Mouse (Mus musculus): Measurements from ENCODE around the gene Gm11084.
"Not testable (repeated sequence)": the region's sequence is repeated elsewhere in the genome, so short reads cannot be mapped to it uniquely, and the experiment has no call there.

Gene Gm11084

DNA sequence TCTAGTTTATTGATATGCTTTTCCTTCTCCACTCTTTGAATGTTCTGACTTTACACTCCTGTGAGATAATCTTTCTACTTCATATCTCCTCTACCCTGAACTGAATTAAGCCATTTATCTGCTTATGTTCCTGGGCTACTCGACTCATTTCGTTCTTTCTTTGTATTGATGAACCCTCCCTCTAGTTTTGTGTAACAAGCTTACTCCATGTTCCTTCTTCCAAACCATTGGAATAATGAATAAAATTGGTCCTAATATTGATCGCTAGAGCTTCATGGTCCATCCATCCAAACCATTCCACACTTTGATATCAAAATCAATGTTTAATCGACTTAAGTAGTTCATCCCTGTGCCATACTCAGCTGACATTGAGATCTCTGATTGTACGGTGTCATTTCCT is at the start of gene Gm11084:
Gene Gm11084 (minus strand): TSS at position 101 of the 400 bp plus-strand sequence.
- DNase-seq (ENCODE audit: low spot score in 2 of 2) = no peak

DNA sequence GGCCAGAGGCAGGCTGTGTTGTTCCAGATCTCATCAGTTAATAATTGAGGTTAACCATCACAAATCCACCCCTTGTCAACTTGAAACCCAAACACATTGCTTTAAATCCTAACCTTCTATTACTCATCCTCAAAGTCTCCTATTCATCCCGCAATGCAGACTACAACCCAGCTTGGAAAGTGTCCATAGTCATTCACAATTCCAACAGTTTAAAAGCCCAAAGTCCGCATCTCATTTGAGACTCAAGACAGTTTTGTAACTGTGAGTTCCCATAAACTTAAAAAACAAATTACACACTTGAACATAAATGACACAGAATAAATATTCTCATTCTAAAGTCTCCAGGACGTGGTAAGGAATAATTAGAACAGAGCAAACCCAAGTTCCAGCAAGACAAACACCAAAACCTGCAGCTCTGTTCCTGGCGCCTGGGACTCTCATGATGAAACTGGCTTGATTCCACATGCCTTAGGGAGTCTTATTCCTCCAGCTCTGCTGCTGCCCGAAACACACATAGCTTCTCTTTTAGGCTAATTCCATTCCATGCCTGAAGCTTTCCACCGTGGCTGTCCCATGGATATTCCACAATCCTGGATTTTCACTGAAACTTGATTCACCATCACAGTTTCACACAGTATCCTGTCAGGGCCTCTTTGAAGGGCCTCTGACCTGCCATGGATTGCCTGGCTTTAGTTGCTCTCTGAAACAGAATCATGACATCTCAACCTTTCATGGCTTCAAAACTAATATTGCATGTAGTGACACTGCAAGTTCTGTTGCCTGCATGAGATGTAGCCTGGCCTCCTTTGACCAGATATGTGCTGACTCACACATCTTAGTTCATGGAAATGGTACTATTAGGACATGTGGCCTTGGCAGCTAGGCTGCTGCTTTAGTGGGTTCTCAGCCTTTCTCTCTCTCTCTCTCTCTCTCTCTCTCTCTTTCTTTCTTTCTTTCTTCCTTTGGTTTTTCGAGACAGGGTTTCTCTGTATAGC is 44.8 kb upstream of the Gm11084 start:
- no peak for DNase-seq (ENCODE audit: low spot score in 2 of 2)

DNA sequence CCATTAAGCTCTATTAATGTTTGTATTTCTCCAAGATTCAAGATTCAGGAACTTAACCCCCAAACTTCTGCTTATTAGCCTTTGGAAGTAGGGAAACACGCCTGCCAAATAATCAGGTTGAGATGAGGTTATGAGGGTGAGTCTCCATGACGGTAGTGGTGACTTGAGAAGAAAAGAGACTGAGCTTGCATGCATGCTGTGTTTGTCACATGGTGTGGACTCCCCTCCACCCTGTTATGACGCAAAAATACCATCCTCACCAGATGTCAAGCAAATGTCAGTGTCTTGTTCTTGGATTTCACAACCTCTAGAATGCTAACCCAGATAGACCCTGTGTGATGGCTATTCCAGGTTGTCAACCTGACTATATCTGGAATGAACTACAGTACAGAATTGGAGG is 43.3 kb upstream of the Gm11084 start:
- no peak for DNase-seq (ENCODE audit: low spot score in 2 of 2)

DNA sequence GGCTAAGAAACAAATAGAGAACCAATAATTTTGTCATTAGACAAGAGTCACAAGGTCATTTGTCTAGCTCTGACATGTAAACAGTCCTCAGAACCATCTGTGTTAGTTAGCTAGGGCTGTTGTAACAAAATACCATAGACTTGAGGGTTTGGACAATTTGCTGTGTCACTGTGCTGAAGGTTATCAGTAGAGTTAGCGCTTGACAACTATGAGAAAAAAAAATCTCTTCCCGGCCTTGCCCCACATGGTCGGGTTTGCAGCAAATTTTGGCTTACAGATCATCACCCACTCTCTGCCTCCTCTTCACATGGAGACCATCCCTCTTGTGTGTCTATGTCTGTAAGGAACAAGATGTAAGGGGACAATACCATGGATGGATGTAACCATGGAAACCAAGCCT is 41.5 kb upstream of the Gm11084 start:
- no peak for DNase-seq (ENCODE audit: low spot score in 2 of 2)

DNA sequence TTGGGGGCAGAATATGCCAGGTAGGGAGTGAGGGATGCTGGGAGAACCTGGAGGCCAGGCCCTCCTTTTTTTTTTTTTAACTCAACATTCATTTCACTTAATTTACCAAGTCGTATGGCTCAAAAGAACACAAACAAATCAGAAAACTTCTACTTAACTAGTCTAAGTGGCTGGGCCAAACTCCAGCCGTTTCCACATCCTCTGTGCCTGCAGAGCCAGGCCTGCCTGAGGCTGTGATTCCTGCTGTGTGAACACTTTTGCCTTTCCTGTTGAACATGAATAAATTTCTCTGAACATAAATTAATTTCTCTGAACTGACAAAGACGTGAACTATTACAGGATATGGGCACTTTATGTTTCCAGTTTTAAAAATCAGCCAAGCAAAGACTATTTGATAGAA is 40.6 kb upstream of the Gm11084 start:
- no peak for DNase-seq (ENCODE audit: low spot score in 2 of 2)

DNA sequence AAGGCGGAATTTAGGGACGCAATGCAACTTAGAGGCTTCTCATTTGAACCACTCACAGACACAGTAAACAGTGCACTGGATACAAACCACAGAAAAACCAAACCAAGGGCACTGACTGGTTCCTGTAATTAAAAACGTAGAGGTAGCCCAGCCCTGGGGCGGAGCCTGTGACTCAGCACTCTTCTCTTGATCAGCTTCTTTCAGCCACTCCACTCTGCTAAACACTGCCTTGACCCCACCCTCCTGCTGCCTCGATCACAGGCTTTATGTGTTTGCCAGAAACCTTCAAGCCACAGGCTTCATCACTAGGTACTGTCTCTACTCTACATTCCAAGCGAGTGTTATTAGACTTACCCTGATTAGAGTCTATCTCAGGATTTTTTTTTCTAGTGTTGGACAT is 37.3 kb upstream of the Gm11084 start:
- DNase-seq (ENCODE audit: low spot score in 2 of 2) = peak; percentile 67 to 92

DNA sequence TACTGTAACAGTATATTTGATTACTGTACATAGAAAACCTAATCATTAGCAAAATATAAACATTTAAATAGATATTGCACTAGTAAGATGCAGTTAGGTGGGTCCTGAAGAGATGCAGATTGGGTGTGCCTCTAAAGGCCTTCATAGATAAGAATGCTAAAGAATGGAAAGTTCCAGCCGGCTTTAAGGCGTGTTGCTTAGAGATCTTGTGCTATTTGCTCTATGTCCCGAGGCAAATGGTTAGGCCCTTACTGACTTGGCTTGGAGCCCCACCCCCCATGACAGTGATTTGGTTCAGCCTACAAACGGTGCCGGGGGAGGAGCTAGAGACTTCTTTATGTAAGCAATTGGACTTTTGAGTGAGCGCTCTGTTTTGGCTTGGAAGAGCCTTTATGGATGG is 34.5 kb upstream of the Gm11084 start:
- peak in 1 of 2 experiments; percentile 65 for DNase-seq (ENCODE audit: low spot score in 2 of 2)

DNA sequence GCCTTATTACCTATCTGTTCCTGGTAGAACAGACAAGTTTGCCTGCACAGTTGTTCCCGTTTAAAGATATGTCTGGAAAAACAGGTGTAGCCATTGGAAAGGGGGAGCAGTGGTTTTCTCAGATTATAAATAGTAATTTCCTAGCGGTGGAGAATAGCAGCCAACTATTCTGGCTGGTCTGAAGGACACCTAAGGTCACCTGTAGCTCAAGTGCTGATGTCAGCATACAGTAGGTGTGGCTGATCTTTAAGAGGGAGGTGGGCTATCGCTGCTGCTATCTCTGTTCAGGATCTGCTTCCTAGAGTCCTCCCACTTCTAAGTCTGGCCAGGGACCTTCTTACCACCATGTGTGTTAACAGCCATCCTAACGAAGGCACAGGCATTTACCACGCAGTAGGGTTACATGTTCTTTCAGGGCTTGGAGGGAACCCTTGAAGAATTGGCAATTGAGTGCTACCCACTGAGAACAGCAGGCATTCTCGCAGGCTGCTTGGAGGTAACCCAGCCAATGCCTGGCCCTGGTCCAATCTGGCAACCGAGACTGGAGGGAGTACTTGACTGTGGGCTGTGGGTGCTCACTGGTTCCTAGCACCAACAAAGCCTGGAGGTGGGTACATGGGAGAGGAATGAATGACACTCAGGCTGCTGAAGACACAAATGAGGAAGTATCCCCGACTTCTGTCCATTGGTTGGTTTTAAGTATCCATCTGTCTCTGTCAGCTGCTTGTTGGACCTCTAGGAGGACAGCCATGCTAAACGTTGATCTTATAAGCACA is 33.0 kb upstream of the Gm11084 start:
- DNase-seq (ENCODE audit: low spot score in 2 of 2) = no peak

DNA sequence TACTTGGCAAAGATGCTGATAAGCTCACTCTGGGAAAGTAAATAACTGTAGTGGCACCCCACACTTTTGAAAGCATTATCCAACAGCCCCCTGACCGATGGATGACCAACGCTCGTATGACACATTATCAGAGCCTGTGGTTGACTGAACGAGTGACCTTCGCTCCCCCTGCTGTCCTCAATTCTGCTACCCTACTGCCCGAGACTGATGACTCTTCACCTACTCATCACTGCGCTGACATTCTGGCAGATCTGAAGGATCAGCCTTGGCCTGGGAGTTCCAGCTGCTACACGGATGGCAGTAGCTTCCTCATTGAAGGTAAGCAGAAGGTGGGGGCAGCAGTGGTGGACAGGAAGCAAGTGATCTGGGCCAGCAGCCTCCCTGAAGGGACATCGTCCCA is 27.5 kb upstream of the Gm11084 start:
- DNase-seq (ENCODE audit: low spot score in 2 of 2) = not testable (repeated sequence)

DNA sequence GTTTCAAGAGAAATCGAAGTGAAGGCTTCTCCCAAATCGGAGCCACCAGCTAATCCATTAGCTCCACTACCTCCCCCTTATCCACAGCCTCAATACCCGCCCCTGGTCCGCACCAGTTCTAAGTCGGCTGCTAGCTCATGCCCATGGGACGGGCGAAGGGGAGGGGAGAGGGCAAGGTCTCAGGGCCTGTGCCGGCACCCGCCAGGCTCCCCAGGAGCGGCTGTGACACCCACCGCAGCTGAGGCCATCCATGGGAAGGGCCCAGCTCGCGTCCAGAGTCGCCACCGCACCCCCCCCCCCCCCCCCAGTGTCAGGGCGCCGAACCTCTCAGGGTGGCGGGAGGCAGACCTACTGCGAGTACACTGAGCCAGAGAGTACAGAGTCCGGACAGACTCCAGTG is 26.1 kb upstream of the Gm11084 start:
- DNase-seq (ENCODE audit: low spot score in 2 of 2) = peak in 1 of 2 experiments; percentile 56

DNA sequence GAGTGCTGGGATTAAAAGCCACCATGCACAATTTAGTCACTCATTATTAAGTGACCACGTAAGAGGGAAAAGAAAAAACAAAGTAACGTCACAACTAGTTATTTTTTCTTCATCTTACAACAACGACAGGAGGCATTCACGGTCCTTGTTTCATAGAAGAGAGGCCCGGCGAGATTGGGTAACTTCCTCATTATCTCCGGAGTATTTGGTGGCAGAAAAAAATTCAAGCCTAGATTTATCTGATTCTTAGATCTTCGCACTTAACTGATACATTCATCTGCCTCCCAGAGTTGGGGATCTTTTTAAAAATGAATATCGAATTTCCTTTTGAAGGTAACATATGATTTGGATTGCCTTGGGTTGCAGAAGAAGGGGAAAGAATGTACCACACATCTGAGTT is 21.0 kb upstream of the Gm11084 start:
- no peak for DNase-seq (ENCODE audit: low spot score in 2 of 2)

DNA sequence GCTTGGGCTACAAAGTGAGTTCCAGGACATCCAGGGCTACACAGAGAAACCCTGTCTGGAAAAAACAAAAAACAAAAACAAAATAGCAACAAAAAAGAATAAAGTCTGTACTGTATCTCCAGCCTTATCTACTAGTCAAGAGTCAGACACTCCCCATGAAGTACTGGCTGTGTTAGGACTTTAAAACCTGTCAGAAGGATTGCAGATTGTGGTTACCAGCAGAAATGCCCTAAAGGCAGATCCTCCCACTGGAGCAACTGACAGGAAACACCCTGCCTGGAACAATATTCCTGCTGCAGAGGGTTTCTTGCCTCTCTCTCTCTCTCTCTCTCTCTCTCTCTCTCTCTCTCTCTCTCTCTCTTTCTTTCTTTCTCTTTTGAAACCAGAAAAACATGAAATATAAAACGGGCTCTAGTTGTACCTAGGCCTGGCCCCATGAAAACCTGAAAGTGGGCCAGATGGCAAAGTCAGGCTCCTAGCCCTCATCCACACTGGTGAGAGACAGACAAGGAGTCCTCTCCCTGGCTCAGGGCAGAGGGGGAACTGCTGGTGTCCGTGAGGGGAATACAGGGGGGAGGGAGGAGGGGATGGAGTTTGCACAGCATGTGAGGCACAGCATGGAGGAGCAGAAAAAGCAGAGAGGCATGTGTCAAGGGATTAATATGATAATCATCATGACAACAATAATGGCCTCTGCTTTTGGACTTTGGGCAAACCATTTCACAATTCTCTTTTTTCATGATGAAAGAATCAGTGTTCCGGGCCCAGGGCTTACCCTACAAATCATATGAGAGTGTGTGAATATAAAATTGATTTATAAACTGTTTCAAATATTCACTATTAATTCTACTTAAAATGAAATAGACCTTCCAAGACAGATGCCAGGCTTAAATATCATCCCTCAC is 19.3 kb upstream of the Gm11084 start:
- no peak for DNase-seq (ENCODE audit: low spot score in 2 of 2)

DNA sequence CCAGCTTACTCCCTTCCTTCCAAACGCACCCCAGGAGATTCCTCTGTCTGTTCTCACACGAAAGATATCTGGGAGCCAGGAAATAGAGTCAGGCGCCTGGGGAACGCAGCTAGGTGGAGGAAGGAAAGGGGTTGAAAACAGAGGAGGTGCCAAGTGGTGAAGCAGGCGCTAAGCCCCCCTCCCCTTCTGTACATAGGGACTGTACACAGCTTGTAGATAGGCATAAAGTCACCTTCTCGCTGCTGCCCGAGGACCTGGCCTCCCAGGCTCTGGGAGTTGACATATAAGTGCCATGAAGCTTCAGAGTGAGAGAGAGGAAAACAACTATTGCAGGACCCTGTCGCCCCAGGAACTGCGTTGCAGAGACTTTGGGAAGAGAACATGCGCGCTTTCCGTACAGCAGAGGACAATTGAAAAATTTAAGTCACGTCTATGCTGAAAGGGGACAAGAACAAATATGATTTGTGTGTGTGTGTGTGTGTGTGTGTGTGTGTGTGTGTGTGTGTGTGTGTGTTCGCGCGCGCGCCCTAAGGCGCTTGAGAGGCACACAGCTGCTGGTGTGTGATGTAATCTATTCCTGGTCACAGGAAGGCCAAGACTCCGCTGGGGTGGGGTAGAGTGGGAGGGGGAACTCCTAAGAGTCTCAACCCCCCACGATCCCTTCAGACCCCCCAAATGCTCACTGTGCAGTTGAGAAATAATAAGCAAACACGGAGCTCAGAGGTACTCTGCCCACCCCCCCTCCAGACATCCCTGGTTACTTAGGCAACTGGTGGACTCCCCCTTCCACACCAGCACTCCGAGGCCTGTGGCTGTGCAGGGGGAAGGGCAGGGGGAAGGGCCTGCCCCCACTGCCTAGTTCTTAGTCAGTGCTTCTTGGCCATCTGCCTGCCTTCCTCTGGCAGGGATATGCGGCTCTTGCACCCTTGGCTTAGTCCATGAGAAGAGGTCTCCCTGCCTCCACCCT is 17.5 kb upstream of the Gm11084 start:
- DNase-seq (ENCODE audit: low spot score in 2 of 2) = peak; percentile 53 to 61

DNA sequence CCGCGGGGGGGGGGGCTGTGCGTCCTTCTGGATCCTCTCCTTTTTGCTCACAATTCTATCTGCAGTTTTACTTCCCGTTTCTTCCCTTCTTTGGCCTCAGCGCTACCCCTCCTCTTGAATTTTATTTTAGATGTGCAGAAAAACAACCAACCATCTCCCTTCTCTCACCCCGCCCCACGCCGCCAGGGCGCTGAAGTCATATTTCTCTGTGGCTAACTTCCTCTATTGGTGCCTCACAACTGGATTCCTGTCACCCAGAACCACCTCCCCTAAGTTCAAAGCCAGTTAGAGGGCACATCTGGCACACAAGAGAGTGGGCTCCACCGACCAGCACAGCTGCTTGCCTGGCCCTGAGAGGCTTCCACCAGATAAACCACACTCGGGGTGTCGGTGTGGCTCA is 16.5 kb upstream of the Gm11084 start:
- DNase-seq (ENCODE audit: low spot score in 2 of 2) = peak; percentile 66 to 82

DNA sequence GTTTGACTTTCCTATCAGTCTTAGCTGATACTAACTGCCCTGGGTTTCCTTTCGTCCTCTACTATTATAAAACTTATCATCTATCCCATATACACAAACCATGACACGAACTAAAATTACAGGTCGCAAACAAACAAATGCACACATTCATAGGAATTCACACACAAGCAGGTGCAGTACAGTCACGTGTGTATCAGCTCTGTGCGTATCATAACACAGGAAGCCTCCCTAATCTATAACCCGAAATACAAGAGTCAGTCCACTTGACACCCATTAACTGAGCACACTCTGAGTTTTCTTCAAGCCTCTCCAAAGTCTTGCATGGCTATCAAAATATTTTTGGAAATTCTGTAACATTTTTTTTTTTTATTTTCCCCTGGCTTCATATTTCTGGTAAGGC is 15.9 kb upstream of the Gm11084 start:
- DNase-seq (ENCODE audit: low spot score in 2 of 2) = no peak

DNA sequence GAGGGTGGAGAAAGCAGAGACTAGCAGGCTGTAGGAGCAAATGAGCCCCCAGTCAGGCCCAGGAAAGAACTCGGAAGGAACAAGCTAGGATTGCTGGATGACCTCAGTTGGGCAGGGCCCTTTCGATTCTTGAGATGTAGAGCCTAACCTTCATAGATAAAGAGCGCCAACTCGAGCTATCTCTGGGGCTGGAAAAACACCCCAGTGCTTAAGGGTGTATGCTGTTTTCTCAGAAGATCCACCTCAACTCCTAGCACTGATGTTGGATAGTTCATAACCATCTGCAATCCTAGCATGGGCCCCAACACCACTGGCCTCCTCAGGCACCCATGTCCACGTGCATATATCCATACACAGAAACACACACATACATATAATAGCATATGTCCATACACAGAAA is 15.5 kb upstream of the Gm11084 start:
- peak in 1 of 2 experiments; percentile 48 for DNase-seq (ENCODE audit: low spot score in 2 of 2)

DNA sequence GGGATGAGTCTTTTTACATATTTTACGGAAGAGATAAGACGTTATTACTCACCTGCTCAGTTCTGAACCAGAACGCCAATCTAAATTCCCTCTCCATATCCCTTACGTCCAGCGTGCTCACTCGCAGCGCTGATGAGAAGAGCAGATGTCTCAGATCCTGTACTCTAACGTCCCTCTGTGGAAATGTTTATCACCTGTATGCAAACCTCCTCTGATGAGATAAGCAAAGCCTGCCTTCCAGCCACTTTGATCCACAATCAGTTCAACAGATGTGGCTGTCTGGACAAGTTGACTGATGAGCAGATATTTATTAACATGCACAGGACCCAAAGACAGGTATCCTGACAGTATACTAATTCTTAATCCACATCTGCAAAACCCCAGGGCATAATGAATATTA is 13.7 kb upstream of the Gm11084 start:
- no peak for DNase-seq (ENCODE audit: low spot score in 2 of 2)

DNA sequence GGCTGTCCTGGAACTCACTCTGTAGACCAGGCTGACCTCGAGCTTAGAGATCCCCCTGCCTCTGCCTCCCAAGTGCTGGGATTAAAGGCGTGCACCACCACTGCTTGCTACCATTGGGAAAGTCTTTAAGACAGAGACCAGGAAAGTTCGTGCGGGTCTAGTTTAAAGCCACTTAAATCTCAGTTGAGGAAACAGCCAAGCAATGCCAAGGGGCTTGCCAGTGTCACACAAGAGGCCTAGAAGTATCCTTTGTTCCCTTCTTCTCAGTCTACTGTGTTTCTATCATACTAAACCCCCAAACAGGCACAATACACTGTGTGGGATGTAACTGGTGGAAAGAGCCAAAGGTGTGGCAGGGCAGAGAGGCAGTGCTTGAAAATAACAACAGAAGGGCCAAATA is 11.1 kb upstream of the Gm11084 start:
- DNase-seq (ENCODE audit: low spot score in 2 of 2) = no peak

DNA sequence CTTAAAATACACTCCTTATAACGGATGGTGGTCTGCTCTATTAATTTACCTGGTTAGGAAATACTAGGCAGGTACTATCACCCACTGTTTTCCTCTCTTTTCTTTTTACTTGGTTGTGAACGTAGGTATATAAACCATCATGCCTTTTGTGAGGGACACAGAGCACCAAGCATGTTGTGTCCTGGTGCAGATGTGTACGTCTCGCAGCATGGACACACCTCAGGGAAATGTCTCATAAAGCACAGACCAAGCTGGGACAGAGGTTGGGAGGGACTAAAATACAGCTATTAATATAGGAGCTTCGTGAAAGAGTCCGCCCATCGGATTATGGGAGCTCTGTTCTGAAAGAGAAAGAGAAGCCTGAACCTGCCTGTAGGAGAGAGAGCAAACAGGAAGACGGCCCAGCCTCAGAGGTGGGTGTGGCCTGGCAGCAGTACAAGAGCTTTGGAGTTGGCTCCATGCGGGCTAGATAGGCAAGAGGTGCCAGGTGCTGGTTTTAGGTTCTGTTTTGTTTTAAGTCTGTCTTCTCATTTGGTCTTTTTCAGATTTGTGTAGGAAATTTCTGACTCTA is 10.4 kb upstream of the Gm11084 start:
- peak; percentile 55 to 83 for DNase-seq (ENCODE audit: low spot score in 2 of 2)

Measured in spleen, postnatal 10 days (tissue).